Comparison of ENCODE assay signal across 8 mouse cellular contexts in genomic region chr11:61484613-61485540, GRCm38 (mm10). TPM values are rescaled to one million over a fixed set of nuclear protein-coding genes. Genes with fewer than 3 reads are reported as not detected.
DNase-seq lines count a peak whose midpoint lies in the region; ATAC-seq and TF ChIP-seq lines count a peak whose summit lies in the region.

Gene Mfap4 (plus strand): TSS chr11:61485431.

- peak within 1 kb of the TSS; percentile 37 for H3K4me2 ChIP-seq in heart, postnatal 0 days (ENCODE audit: low read depth, low read length)
- peak within 1 kb of the TSS; percentile 42 for H3K4me2 ChIP-seq in midbrain, embryonic 13.5 days (replicated peaks)

- TF ChIP-seq EP300 in heart, postnatal 0 days (IDR thresholded peaks at IDR 0.05; ENCODE audit: low read depth), result no peak

- ATAC-seq in heart, postnatal 0 days (ENCODE audit: insufficient read depth, low read depth), result peak; percentile 64
- ATAC-seq in midbrain, embryonic 13.5 days, result peak; percentile 85

- WGBS in forebrain, embryonic 10.5 days, result 3% methylated on average over 20 of the region's 20 CpGs
- 36% methylated on average over 20 of the region's 20 CpGs for WGBS in heart, postnatal 0 days
- 4% methylated on average over 20 of the region's 20 CpGs for WGBS in midbrain, embryonic 13.5 days

- peak within 1 kb of the TSS; percentile 43 for H3K4me3 ChIP-seq in forebrain, embryonic 10.5 days
- H3K4me3 ChIP-seq in heart, postnatal 0 days (ENCODE audit: low read depth, low read length), result peak within 1 kb of the TSS; percentile 21
- no peak within 1 kb of the TSS; the same call in 1 of the 2 replicates for H3K4me3 ChIP-seq in midbrain, embryonic 13.5 days (replicated peaks)

- no peaks in the 10 kb centered on the region for H3K9me3 ChIP-seq in forebrain, embryonic 10.5 days
- H3K9me3 ChIP-seq in heart, postnatal 0 days (replicated peaks; ENCODE audit: control insufficient read depth, low read length), result no peaks in the 10 kb centered on the region
- H3K9me3 ChIP-seq in midbrain, embryonic 13.5 days, result no peaks in the 10 kb centered on the region

- DNase-seq in urinary bladder, postnatal 14 days (ENCODE audit: low spot score), result peak; percentile 52
- DNase-seq in urinary bladder, postnatal 25 days (ENCODE audit: low spot score), result no peak
- DNase-seq in forebrain, embryonic 10.5 days (ENCODE audit: extremely low spot score, low spot score), result peak; percentile 72
- DNase-seq in heart, postnatal 0 days (ENCODE audit: low spot score), result no peak
- peak; percentile 83 to 85 for DNase-seq in layer of hippocampus, postnatal 36 days
- DNase-seq in testis, postnatal 14 days (ENCODE audit: low spot score), result peak; percentile 48
- DNase-seq in B cell, adult 2 months, result no peak

- H3K27me3 ChIP-seq in forebrain, embryonic 10.5 days (ENCODE audit: poor library complexity, severe bottlenecking), result no peaks in the 10 kb centered on the region
- no peaks in the 10 kb centered on the region for H3K27me3 ChIP-seq in heart, postnatal 0 days (ENCODE audit: control insufficient read depth, insufficient read depth, low read length)
- H3K27me3 ChIP-seq in midbrain, embryonic 13.5 days, result no peaks in the 10 kb centered on the region

- peak within 1 kb of the TSS; percentile 86 for H3K27ac ChIP-seq in forebrain, embryonic 10.5 days
- H3K27ac ChIP-seq in heart, postnatal 0 days (ENCODE audit: low read depth), result peak within 1 kb of the TSS; percentile 65
- H3K27ac ChIP-seq in midbrain, embryonic 13.5 days, result peak within 1 kb of the TSS; percentile 96

- peaks cover 64% of the 10 kb centered on the region for H3K4me1 ChIP-seq in forebrain, embryonic 10.5 days
- peaks cover 8% of the 10 kb centered on the region; the same call in 1 of the 2 replicates for H3K4me1 ChIP-seq in heart, postnatal 0 days (ENCODE audit: control insufficient read depth, insufficient read depth)
- H3K4me1 ChIP-seq in midbrain, embryonic 13.5 days (replicated peaks), result peaks cover 53% of the 10 kb centered on the region

- peaks cover 35% of the 10 kb centered on the region for H3K36me3 ChIP-seq in forebrain, embryonic 10.5 days (replicated peaks)
- H3K36me3 ChIP-seq in heart, postnatal 0 days (replicated peaks; ENCODE audit: control insufficient read depth, insufficient read depth, low read length), result peaks cover 19% of the 10 kb centered on the region
- peaks cover 30% of the 10 kb centered on the region for H3K36me3 ChIP-seq in midbrain, embryonic 13.5 days

- 0 out of 2 replicates have a peak within 1 kb of the TSS, but pooled peaks have one; percentile 9 for H3K9ac ChIP-seq in heart, postnatal 0 days (replicated peaks; ENCODE audit: low read depth, low read length)
- H3K9ac ChIP-seq in midbrain, embryonic 13.5 days (replicated peaks), result peak within 1 kb of the TSS; percentile 50

- no peak for TF ChIP-seq CTCF in heart, postnatal 0 days (IDR thresholded peaks at IDR 0.05; ENCODE audit: low read depth)

RNA-seq across cellular contexts. Expression of gene Mfap4, which starts in this region (rescaled TPM):
- polyA plus RNA-seq in forebrain, embryonic 10.5 days (2016; fragmentation: Nextera tagmentation; extraction: Ambion mirVana), result 50.9 and 53.9 TPM in 2 replicates
- total RNA-seq in heart, postnatal 0 days (2014; rRNA removed; ENCODE audit: low replicate concordance), result 34.1 and 54.5 TPM in 2 replicates
- polyA plus RNA-seq in heart, postnatal 0 days (2015; fragmentation: Nextera tagmentation; extraction: Ambion mirVana), result 39.1 and 51.0 TPM in 2 replicates
- 1 to 10 TPM; 4.6 to 5.4 TPM for total RNA-seq in layer of hippocampus, postnatal 36 days (2021)
- polyA plus RNA-seq in midbrain, embryonic 13.5 days (2015; fragmentation: Nextera tagmentation; extraction: Ambion mirVana), result 28.6 and 35.4 TPM in 2 replicates

Comparison
In these comparisons a context has a peak if more than half of its experiments do, and no peak if none do; other contexts are left out.
1. DNase-seq: peak in urinary bladder, postnatal 14 days (single experiment), forebrain, embryonic 10.5 days (single experiment), layer of hippocampus, postnatal 36 days (2 of 2) and testis, postnatal 14 days (single experiment); none in urinary bladder, postnatal 25 days (single experiment), heart, postnatal 0 days (single experiment) and B cell, adult 2 months (0 of 2).
2. Peak in every context shown above with its lines, with median percentiles within 50 percentile points of each other: H3K27ac ChIP-seq.